Mouse (Mus musculus): ENCODE results near the gene E2f2. TPM values are rescaled to one million over a fixed set of nuclear protein-coding genes. Genes with fewer than 3 reads are reported as not detected.

Gene E2f2
- polyA plus RNA-seq (2012; rRNA removed): 9.4 and 11.1 TPM in 2 replicates

DNA sequence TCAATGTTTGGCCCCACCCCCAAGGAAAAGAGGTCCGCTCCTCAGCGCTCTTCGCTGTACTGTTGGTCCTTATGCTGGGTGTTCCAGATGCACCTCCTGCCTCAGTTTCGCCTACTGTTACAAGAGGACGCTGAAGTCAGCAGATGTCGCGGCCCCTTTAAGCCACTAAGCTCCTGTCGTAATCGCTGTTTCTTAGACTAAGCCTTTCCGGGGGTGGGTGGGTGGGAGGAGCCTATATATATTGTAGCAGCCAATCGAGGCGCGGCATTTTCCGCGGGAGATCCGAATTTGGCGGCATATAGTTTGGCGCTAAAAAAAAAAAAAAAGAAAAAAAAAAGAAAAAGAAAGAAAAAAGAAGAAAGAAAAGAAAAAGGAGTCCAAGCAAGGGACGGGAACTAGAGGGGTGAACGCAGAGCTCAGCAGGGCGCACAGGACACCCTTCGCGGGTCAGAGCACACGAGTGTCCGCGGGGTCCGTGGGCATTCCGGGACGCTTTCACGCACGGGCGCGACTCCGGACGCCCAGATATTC, at the start of gene E2f2:
E2f2 (plus strand) TSS at position 384 of the 531 bp plus-strand sequence.

DNA sequence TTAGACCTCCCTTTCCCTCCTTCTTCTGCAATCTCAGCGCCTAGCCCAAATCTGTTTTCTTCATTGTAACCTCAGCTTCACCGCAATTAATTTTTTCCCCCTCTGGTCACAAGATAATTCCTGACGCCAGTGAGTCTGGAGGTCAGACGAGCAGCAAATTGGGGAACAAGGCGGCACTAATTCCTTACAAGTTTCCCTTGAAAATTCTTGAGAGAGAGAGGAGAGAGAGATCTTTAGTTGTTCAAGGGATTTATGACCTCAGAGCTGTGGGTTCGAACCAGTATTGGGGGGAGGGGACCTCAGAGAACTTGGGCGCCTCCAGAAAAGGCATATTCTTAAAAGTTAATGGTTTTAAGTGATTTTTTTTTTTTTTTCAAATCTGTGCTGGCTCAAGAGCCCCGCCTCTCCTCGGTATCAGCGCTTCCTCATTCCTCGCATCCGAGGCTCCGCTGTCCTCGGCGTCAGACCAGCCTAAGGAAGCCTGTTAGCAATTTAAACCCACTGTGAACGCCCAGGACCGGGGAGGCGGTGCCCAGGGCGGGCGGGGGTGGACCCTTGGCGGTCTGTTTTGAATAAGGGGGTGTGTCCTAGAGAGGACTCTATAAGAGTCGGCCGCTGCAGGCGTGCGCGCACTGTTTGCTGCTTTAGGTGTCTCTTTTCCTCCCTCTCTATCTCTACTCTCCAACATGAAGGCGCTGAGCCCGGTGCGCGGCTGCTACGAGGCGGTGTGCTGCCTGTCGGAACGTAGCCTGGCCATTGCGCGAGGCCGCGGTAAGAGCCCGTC, 28.8 kb upstream of the E2f2 start, which contains the start of gene Id3:
Id3 (plus strand) TSS at position 305 of the 784 bp plus-strand sequence.

DNA sequence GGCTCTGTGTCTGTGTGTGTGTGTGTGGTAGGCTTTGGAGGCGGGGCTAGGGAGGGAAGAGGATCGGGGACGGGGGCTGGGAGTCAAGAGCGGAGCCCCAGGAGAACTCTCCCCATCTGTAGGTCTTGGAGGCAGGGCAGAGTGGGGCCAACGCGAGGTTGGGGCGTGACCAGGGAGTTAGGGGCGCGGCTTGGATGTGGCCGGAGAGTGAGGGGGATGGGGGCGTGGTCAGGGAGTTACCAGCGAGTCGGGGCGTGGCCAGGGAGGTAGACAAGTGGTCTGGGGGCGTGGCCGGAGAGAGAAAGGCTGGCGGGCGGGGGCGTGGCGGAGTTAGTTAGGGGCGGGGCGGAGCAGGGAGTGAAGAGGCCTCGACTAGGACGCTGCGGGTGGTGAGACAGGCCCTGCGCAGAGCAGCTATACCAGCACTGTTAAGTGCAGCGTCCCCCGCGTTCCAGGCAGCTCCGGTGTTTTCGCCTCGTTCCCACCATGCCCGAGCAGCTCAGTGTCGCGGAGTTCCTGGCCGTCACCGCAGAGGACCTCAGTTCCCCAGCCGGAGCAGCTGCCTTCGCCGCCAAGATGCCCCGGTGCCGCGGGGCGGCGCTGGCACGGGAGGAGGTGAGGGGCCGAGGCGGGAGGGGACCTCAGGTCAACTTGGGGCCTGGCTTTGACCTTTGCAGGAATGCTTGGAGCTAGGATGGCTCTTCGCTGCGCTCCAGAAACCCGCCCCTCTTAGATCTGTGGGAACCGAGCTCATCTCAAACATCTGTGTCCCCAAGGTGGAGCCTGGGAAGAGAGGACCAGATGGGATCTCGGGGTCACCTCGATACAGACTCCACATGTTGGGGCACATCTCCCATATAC, 34.1 kb downstream of the E2f2 start, which contains the start of gene Asap3:
Asap3 (plus strand) TSS at position 333 of the 861 bp plus-strand sequence.

Other genes with a start within 250 kb of the E2f2 start
- gene Hmgcl, start 225.9 kb upstream of the E2f2 start, polyA plus RNA-seq (2012; rRNA removed): 102 and 115 TPM in 2 replicates
- 356 and 461 TPM in 2 replicates for gene Gale, start 208.7 kb upstream of the E2f2 start, polyA plus RNA-seq (2012; rRNA removed)
- gene Lypla2, start 199.8 kb upstream of the E2f2 start, polyA plus RNA-seq (2012; rRNA removed): 261 and 282 TPM in 2 replicates
- 89.3 and 109 TPM in 2 replicates for gene Pithd1, start 185.1 kb upstream of the E2f2 start, polyA plus RNA-seq (2012; rRNA removed)
- 6.6 and 8.8 TPM in 2 replicates for gene Eloa, start 150.6 kb upstream of the E2f2 start, polyA plus RNA-seq (2012; rRNA removed)
- gene Rpl11, start 119.0 kb upstream of the E2f2 start, polyA plus RNA-seq (2012; rRNA removed): 249 and 272 TPM in 2 replicates
- gene Id3, start 28.9 kb upstream of the E2f2 start, polyA plus RNA-seq (2012; rRNA removed): 278 and 391 TPM in 2 replicates
- 3.8 and 4.0 TPM in 2 replicates for gene Asap3, start 34.0 kb downstream of the E2f2 start, polyA plus RNA-seq (2012; rRNA removed)
- 16.6 and 21.7 TPM in 2 replicates for gene Tcea3, start 75.3 kb downstream of the E2f2 start, polyA plus RNA-seq (2012; rRNA removed)
- 13.1 and 16.4 TPM in 2 replicates for gene Zfp46, start 112.3 kb downstream of the E2f2 start, polyA plus RNA-seq (2012; rRNA removed)
- gene Hnrnpr, start 138.5 kb downstream of the E2f2 start, polyA plus RNA-seq (2012; rRNA removed): 4.8 and 6.5 TPM in 2 replicates